14 mouse cellular contexts compared by ENCODE assay signal in genomic region chr9:41050331-41051079, GRCm38 (mm10). TPM values are rescaled to one million over a fixed set of nuclear protein-coding genes. Genes with fewer than 3 reads are reported as not detected.
DNase-seq lines count a peak whose midpoint lies in the region; ATAC-seq and TF ChIP-seq lines count a peak whose summit lies in the region.
"Had no signal": no experiment of that assay in that cellular context is flagged by ENCODE, and none has a peak within 500 bp of the region (broad histone marks: within the 10 kb centered on the region; RNA-seq: fewer than 3 reads in every experiment).

No protein-coding gene starts in this region.

- peak overlapping the region; percentile 61 for H3K27ac ChIP-seq in left cerebral cortex, adult 2 months
- H3K27ac ChIP-seq in forebrain, embryonic 13.5 days = peak overlapping the region; percentile 44
- H3K27ac ChIP-seq in hindbrain, embryonic 11.5 days (ENCODE audit: low read depth, low read length) = peak overlapping the region; percentile 59
- peak overlapping the region; percentile 65 for H3K27ac ChIP-seq in midbrain, embryonic 16.5 days (ENCODE audit: low read length)
- H3K27ac ChIP-seq: gastrocnemius, adult 2 months; liver, embryonic 14.5 days had no signal

- H3K4me3 ChIP-seq in left cerebral cortex, adult 2 months = no peak overlapping the region
- H3K4me3 ChIP-seq in forebrain, embryonic 13.5 days = no peak overlapping the region
- H3K4me3 ChIP-seq in hindbrain, embryonic 11.5 days (ENCODE audit: low read depth, low read length) = no peak overlapping the region
- no peak overlapping the region for H3K4me3 ChIP-seq in midbrain, embryonic 16.5 days (ENCODE audit: low read depth, low read length)
- H3K4me3 ChIP-seq: gastrocnemius, adult 2 months had no signal

- 79% methylated on average over 12 of the region's 12 CpGs for WGBS in forebrain, embryonic 13.5 days
- WGBS in hindbrain, embryonic 11.5 days = 78% methylated on average over 12 of the region's 12 CpGs
- WGBS in midbrain, embryonic 16.5 days = 66% methylated on average over 12 of the region's 12 CpGs

- intact Hi-C loops in left cerebral cortex, adult 2 months (cut with DNase I) = loop anchor here (5.0 kb wide), 2 partner anchors 57 to 107 kb away; no protein-coding TSS in a partner anchor
- intact Hi-C loops in left cerebral cortex, postnatal 4 days (cut with DNase I) = no loop called here

- H3K4me1 ChIP-seq in forebrain, embryonic 13.5 days = peaks cover 11% of the 10 kb centered on the region; the same call in 1 of the 2 replicates
- H3K4me1 ChIP-seq in hindbrain, embryonic 11.5 days (replicated peaks; ENCODE audit: control insufficient read depth, insufficient read depth, low read length) = no peaks in the 10 kb centered on the region
- peaks cover 13% of the 10 kb centered on the region; the same call in 1 of the 2 replicates for H3K4me1 ChIP-seq in midbrain, embryonic 16.5 days (ENCODE audit: control insufficient read depth, insufficient read depth, low read length)

- H3K36me3 ChIP-seq in forebrain, embryonic 13.5 days (ENCODE audit: poor library complexity, severe bottlenecking) = no peaks in the 10 kb centered on the region
- H3K36me3 ChIP-seq in hindbrain, embryonic 11.5 days (ENCODE audit: control insufficient read depth, insufficient read depth, low read length) = no peaks in the 10 kb centered on the region
- H3K36me3 ChIP-seq in midbrain, embryonic 16.5 days (ENCODE audit: control insufficient read depth, insufficient read depth, low read length) = no peaks in the 10 kb centered on the region

- ATAC-seq in forebrain, embryonic 13.5 days = no peak
- ATAC-seq in hindbrain, embryonic 11.5 days (ENCODE audit: low FRiP score) = no peak
- ATAC-seq in midbrain, embryonic 16.5 days = 0 out of 2 replicates have a peak, but pooled peaks have one; percentile 14

- no peaks in the 10 kb centered on the region for H3K27me3 ChIP-seq in forebrain, embryonic 13.5 days
- H3K27me3 ChIP-seq in hindbrain, embryonic 11.5 days (ENCODE audit: control insufficient read depth, insufficient read depth, low read length) = no peaks in the 10 kb centered on the region
- H3K27me3 ChIP-seq in midbrain, embryonic 16.5 days (ENCODE audit: control insufficient read depth, insufficient read depth, low read depth, low read length) = no peaks in the 10 kb centered on the region

- H3K4me2 ChIP-seq in forebrain, embryonic 13.5 days = no peak overlapping the region
- no peak overlapping the region for H3K4me2 ChIP-seq in hindbrain, embryonic 11.5 days (replicated peaks; ENCODE audit: low read depth, low read length)
- no peak overlapping the region for H3K4me2 ChIP-seq in midbrain, embryonic 16.5 days (ENCODE audit: low read length)

- H3K9me3 ChIP-seq in forebrain, embryonic 13.5 days (replicated peaks) = no peaks in the 10 kb centered on the region
- no peaks in the 10 kb centered on the region for H3K9me3 ChIP-seq in hindbrain, embryonic 11.5 days (ENCODE audit: control insufficient read depth, low read length)
- no peaks in the 10 kb centered on the region for H3K9me3 ChIP-seq in midbrain, embryonic 16.5 days (replicated peaks; ENCODE audit: control insufficient read depth, low read length, poor library complexity, severe bottlenecking)

- no peak overlapping the region for H3K9ac ChIP-seq in forebrain, embryonic 13.5 days
- no peak overlapping the region for H3K9ac ChIP-seq in hindbrain, embryonic 11.5 days (ENCODE audit: low read depth, low read length)
- H3K9ac ChIP-seq in midbrain, embryonic 16.5 days (ENCODE audit: low read depth, low read length) = peak overlapping the region; percentile 21; the same call in 1 of the 2 replicates
- H3K9ac ChIP-seq: liver, embryonic 14.5 days had no signal

- peak in 1 of 2 experiments; percentile 37 for DNase-seq in left cerebral cortex, adult 2 months (ENCODE audit: extremely low spot score in 1 of 2, low spot score in 2 of 2)
- no peak for DNase-seq in left cerebral cortex, postnatal 4 days
- DNase-seq in hindbrain, embryonic 11.5 days (ENCODE audit: low spot score) = no peak
- no peak for DNase-seq in urinary bladder, postnatal 10 days (ENCODE audit: low spot score)
- no peak for DNase-seq in thymus, postnatal 36 days
- DNase-seq: gastrocnemius, adult 2 months; kidney, adult 8-10 months; thymus, postnatal 14 days had no signal

- no peak for TF ChIP-seq CTCF in left cerebral cortex, adult 2 months (IDR thresholded peaks at IDR 0.05)

RNA-seq across cellular contexts. Expression of gene Crtam, which starts 46.1 kb away (rescaled TPM):
- under 1 TPM in 1 of 2 experiments, not detected in 1; 0.18 TPM for total RNA-seq in left cerebral cortex, adult 2 months (2021)
- total RNA-seq in left cerebral cortex, postnatal 4 days (2021) = under 1 TPM; 0.14 to 0.18 TPM
- polyA plus RNA-seq in forebrain, embryonic 13.5 days (2015; fragmentation: Nextera tagmentation; extraction: Ambion mirVana) = not detected in 2 replicates
- polyA plus RNA-seq in hindbrain, embryonic 11.5 days (2014; fragmentation: Nextera tagmentation; extraction: Ambion mirVana) = 0.06 and 0.17 TPM in 2 replicates
- polyA plus RNA-seq in midbrain, embryonic 16.5 days (2015; fragmentation: Nextera tagmentation; extraction: Ambion mirVana) = 0.21 TPM in 2 replicates
- total RNA-seq: gastrocnemius, adult 2 months; megakaryocyte progenitor cell, adult 5-6 weeks had no signal
- polyA plus RNA-seq: embryonic facial prominence, embryonic 14.5 days; heart, postnatal 0 days had no signal
